11 mouse cellular contexts compared by ENCODE assay signal in the genomic region with DNA sequence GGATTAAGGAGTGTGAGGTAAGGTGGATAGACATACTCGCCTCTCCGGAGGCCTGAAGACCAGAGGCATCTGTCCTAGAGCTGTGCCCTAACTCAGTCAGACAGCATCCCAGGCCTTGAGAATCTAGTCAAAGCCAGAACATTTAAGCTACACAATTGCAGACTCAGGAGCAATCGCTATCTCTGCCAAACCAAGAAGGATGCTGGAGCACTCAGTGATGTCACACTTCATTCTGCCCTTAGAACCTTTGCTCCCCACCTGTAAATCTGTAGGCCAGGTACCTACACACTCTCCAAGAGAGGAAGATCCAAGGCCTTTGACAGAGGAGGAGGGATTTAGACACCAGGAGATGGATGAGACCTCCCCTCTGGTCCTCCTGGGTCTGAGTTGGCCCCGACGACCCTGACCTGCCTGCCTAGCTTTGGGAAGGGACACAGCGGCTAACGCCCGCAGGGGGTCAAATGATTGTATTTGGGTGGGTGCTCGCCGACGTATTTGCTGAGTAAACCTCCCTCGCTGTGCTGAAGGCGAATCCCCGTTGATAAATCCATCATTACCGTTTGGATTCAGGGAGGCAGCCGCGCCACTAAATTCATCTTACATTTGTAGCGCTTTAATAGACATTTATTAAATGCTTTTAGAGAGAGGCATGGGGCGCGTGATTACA. TPM values are rescaled to one million over a fixed set of nuclear protein-coding genes. Genes with fewer than 3 reads are reported as not detected.
DNase-seq lines count a peak whose midpoint lies in the region; ATAC-seq and TF ChIP-seq lines count a peak whose summit lies in the region.
"Had no signal": no experiment of that assay in that cellular context is flagged by ENCODE, and none has a peak within 500 bp of the region (broad histone marks: within the 10 kb centered on the region; RNA-seq: fewer than 3 reads in every experiment).

No protein-coding gene starts in this region.

- H3K27me3 ChIP-seq in spleen, adult 2 months (ENCODE audit: control insufficient read depth, insufficient read depth, low read length) = peaks cover 12% of the 10 kb centered on the region
- H3K27me3 ChIP-seq in limb, embryonic 14.5 days (ENCODE audit: control insufficient read depth, insufficient read depth, low read length) = peaks cover 55% of the 10 kb centered on the region

- no peak for TF ChIP-seq CTCF in spleen, adult 2 months (IDR thresholded peaks at IDR 0.05; ENCODE audit: extremely low read depth, insufficient read depth, insufficient read length, insufficient replicate concordance)

- TF ChIP-seq POLR2A in spleen, adult 2 months (IDR thresholded peaks at IDR 0.05; ENCODE audit: low read depth, low read length) = no peak
- TF ChIP-seq POLR2A in limb, embryonic 14.5 days (IDR thresholded peaks at IDR 0.05; ENCODE audit: borderline replicate concordance, extremely low read depth, insufficient read depth, insufficient read length) = no peak

- WGBS in spleen, adult 2 months = 15% methylated on average over 20 of the region's 20 CpGs
- 25% methylated on average over 20 of the region's 20 CpGs for WGBS in limb, embryonic 14.5 days

- H3K27ac ChIP-seq in spleen, adult 2 months (ENCODE audit: insufficient read depth, low read length) = peak overlapping the region; percentile 38; the same call in 1 of the 2 replicates
- no peak overlapping the region for H3K27ac ChIP-seq in limb, embryonic 14.5 days (replicated peaks; ENCODE audit: low read depth, low read length)

- no peaks in the 10 kb centered on the region for H3K9me3 ChIP-seq in limb, embryonic 14.5 days (ENCODE audit: control insufficient read depth, low read length)

- ATAC-seq in limb, embryonic 14.5 days (ENCODE audit: low FRiP score, low read depth) = no peak

- no peaks in the 10 kb centered on the region for H3K4me1 ChIP-seq in spleen, adult 2 months (ENCODE audit: control insufficient read depth, insufficient read depth, insufficient read length)
- peaks cover 37% of the 10 kb centered on the region for H3K4me1 ChIP-seq in limb, embryonic 14.5 days (ENCODE audit: control insufficient read depth, insufficient read depth, low read length)

- H3K4me3 ChIP-seq in spleen, adult 2 months (ENCODE audit: extremely low read depth, insufficient read depth, insufficient read length) = no peak overlapping the region
- H3K4me3 ChIP-seq in limb, embryonic 14.5 days (replicated peaks; ENCODE audit: low read length) = no peak overlapping the region

- no peaks in the 10 kb centered on the region for H3K36me3 ChIP-seq in spleen, adult 2 months (ENCODE audit: control insufficient read depth, insufficient read depth, low read length)
- H3K36me3 ChIP-seq in limb, embryonic 14.5 days (ENCODE audit: control insufficient read depth, insufficient read depth, low read length) = no peaks in the 10 kb centered on the region

- no peak overlapping the region for H3K9ac ChIP-seq in limb, embryonic 14.5 days (ENCODE audit: low read depth, low read length, severe bottlenecking)

- no peak overlapping the region; the same call in 1 of the 2 replicates for H3K4me2 ChIP-seq in limb, embryonic 14.5 days (replicated peaks; ENCODE audit: low read depth, low read length, severe bottlenecking)

- DNase-seq in embryo, embryonic 10 days (ENCODE audit: low spot score) = peak; percentile 54
- no peak for DNase-seq in embryo, embryonic 9.5 days (ENCODE audit: extremely low spot score)
- no peak for DNase-seq in spleen, adult 2 months (ENCODE audit: low read depth in 1 of 2, low spot score in 2 of 2)
- no peak for DNase-seq in spleen, adult 12 weeks (ENCODE audit: low spot score)
- peak; percentile 4 for DNase-seq in limb, embryonic 14.5 days (ENCODE audit: low spot score)
- DNase-seq in yolk sac, embryonic 10.5 days (ENCODE audit: low spot score) = peak; percentile 26
- no peak for DNase-seq in cerebellum, postnatal 36 days
- no peak for DNase-seq in gastrocnemius, adult 8-10 months (ENCODE audit: low spot score in 2 of 2)
- DNase-seq: cerebellum, adult 11 months; layer of hippocampus, postnatal 36 days; thymus, adult 2 months had no signal

RNA-seq across cellular contexts. Expression of a gene that starts 19.5 kb away (rescaled TPM):
- 84.6 and 134 TPM in 2 replicates for polyA plus RNA-seq in spleen, adult 2 months (2012; rRNA removed)
- 80.2 and 134 TPM in 2 replicates for polyA plus RNA-seq in limb, embryonic 14.5 days (2012; rRNA removed)
- 54.7 and 60.8 TPM in 2 replicates for polyA plus RNA-seq in limb, embryonic 14.5 days (2014; fragmentation: Nextera tagmentation; extraction: Ambion mirVana)
- total RNA-seq in gastrocnemius, adult 8-10 months (2022) = 10 to 100 TPM; 18.0 to 21.0 (median 20.2) TPM

Comparison
In these comparisons a context has a peak if more than half of its experiments do, and no peak if none do; other contexts are left out.
1. DNase-seq: peak in embryo, embryonic 10 days (single experiment), limb, embryonic 14.5 days (single experiment) and yolk sac, embryonic 10.5 days (single experiment); none in embryo, embryonic 9.5 days (single experiment), spleen, adult 2 months (0 of 2), spleen, adult 12 weeks (single experiment), cerebellum, postnatal 36 days (0 of 2) and gastrocnemius, adult 8-10 months (0 of 2).